Mouse (Mus musculus): ENCODE measurements around the gene Lyrm1. TPM values are rescaled to one million over a fixed set of nuclear protein-coding genes. Genes with fewer than 3 reads are reported as not detected.
A peak's percentile ranks its signal among the peaks of the same experiment; 100 is the strongest.

Gene Lyrm1
- polyA plus RNA-seq, 2 experiments from 2014 or later: 17.3 to 25.6 TPM

DNA sequence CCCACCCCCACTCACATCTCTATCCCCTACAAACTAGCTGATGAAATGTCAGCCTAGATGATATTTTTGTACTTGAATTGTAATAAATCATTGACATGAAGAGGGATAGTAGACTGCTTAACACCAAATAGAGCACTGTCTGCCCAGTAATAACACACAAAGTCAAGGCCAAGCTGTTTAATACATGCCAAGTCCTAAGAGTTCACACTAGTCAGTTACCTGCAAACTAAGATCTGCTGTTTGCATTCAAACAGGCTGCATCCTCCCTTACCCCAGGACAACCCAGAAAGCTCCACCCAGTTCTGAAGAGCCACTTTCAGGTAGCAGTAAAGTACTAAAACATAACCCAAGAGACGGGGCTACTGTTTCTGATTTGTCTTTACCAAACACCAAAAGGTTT lies 3.5 kb upstream of the Lyrm1 start:
- ATAC-seq: no peak

DNA sequence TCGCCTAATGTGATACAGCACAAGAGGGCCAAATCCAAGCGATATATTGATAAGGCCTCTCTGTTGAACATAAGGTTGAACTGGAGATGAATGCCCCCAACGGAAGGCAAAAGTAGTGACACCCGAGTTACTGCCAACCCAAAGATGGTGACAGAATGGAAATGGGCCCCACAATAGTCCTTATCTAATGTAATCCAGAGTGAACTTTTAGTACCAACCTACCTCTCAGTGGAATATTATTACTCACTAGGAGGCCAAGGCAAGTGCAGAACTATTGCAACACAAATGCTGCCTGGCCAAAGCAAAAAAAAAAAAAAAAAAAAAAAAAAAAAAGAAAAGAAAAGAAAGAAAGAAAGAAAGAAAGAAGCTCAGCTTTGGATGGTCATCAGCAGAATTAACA lies 2.9 kb upstream of the Lyrm1 start:
- no peak for ATAC-seq

DNA sequence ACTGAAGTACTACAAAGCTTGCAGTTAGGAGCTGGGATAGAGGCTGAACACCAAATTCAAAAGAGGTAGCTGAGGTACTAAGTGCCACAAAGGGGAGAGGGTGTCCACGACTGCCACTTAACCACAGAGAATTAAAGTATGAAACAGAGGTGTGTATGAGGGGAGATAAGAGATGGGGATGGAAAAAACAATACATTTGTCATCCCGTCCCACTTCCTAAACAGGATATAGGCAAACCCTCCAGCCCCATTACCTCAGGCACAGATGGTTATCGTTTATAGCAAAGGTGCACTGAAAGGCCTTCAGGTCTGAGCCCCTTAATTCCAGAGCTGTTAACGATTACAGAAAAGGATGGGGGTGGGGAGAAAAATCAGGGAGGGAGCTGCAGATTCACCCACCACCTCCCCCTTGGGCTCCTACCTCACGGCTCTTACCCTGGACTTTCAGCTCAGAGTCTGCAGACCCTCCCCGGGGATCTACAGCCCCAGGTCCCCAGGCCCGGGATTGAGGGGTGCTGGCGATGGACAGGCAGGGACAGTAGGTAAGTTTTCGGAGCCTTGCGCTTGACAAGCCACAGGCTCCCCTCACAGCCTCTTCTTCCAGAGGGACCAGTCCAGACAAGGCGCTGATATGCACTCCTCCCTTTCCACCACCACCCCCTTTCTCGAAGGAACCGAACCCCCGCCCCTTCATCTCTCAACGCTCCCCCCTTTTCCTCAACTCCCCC lies 680 bp upstream of the Lyrm1 start:
- peak; percentile 3 for ATAC-seq

DNA sequence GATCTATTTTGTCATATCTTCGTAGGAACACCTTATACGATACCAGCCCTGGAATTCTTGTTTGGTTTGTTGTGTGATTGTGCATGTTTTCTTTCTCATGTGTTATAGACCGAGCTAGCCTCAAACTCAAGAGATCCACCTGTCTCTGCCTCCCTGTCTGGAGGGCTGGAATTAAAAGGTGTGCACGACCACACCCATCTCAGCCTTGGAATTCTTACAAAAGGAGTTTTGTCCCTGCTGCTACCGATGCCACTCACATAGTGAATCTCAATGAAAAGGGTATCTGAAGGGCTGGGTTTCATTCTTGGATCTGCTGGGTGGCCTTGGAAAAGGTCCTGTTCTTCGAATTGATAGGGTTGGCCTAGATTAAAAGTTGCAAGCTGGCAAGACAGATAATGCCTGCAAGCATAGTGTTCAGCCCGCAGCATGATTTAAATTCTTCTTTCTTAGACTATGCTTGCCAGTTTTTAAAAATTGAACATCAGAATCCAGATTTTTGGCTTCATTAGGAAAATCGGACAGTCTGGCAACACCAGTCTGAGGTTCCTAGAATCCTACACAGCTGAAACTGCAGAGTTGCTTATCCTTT lies 2.0 kb downstream of the Lyrm1 start:
- no peak for ATAC-seq

DNA sequence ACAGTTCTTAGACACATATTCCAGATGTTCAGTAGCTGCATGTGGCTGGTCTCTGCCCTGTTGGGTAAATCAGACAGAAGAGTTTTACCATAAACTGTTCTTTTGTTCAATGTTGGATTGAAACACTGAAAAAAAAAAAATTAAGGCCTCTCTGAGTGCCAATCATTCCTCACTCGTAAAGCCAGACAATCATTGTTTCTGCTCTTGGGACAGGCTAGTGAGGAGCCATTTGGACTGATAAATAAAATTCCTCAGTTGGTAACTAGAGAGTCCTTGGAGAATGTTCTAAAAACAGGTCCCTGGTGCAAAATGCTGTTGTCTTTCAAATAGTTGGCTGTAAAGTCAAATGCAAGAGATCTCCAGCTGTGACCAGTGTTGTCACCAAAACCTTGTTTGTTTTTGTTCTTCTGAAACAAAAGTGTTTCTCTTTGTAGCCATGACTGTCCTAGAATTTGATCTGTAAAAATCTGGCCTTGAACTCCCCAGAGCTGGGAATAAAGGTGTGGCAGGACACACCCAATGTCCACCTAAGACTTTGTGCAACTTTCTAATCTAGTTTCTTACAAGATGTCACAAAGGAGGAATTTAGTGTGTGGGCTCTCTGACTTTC lies 2.7 kb downstream of the Lyrm1 start:
- ATAC-seq: no peak

DNA sequence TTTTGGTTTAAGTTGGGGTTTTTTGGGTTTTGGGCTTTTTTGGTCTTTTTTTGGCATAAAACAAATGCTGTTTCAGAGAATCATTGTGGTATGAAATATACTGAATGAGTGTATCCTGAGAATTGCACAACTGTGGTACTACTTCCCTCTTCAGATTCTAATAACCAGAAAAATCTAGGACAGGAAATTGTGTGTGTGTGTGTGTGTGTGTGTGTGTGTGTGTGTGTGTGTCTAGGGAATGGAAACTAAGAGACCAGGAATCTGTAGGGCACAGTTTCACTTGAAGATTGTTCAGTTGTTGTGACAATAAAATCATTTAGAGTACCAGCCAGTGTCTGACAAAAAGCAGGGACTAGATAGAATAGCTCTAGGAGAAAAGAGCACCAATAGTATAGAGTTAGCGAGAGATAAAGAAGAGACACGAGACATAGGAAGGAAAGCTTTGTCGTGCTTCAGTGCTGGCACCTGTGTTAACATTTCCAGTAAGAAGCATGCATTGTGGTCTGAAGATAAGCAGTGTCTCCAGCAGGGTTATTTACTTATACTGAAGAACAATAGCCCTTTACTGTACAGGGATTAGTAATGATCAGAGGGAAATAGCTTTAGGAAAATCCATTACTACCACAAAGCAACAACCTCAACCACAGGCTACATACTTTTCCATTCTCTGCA lies 3.9 kb downstream of the Lyrm1 start:
- no peak for ATAC-seq

DNA sequence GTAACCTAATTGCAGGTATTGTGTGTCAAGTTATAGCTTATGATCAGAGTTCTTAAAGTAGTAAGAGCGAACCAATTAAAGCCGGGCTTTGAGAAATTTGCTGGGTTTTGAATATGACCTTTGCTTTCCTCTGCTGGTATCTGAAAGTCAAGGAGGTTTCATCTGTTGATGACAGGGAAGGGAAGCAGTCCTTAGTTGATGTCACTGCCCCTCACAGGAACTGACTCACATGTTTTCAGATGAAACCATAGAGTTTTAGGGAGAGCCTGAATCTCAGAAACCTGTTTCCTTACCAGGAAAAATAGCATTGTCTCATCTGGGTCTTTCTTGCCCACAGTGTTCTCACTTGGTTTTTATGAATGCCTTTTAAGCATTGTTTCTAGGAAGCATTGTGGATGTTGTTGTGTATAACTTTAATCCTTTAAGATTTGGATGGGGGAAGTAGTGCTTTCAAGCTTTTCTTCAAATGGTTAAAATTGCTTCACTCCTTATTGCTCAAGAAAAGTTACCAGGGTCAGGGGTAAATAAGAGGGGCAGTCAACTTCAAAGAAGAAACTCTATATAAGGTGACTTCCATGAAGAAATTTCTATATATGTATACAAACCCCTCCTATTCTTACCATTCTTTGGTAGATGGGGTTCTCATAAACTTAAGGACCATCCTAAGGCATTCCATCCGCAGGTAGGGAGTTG lies 11.0 kb downstream of the Lyrm1 start:
- ATAC-seq: no peak

DNA sequence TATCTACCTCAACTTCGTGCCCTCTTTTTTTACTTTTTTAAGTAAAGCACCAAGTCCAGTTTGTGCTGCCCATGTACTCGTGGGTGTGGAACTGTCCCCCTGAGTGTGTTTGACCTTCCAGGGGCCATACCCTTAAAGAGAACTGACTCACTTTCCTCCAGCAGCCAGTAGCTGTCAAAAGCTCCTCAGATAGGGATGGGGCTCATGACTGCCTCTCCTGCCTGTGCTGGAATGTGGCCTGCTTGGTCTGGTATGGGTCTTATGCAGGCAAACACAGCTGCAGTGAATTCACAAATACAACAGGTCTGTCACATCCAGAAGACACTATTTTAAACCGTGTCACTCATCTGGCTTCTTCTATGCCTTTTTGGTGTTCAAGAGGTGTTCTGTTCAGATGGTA lies 16.1 kb downstream of the Lyrm1 start:
- ATAC-seq: no peak

DNA sequence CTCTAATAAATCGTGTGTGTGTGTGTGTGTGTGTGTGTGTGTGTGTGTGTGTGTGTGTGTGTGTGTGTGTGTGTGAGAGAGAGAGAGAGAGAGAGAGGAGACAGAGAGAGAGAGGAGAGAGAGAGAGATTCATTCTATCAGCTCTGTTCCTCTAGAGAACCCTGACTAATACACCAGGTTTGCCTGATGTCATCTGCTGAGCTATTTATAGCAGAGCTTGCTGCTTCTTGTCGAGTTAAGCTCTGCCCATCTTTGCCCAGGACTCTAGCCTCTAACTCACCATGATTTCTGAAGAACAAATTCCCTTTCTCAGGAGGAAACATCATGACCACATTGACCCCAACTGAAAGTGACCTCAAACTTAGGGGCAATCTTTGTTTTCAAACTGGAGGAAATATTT lies 24.8 kb downstream of the Lyrm1 start:
- ATAC-seq: no peak

DNA sequence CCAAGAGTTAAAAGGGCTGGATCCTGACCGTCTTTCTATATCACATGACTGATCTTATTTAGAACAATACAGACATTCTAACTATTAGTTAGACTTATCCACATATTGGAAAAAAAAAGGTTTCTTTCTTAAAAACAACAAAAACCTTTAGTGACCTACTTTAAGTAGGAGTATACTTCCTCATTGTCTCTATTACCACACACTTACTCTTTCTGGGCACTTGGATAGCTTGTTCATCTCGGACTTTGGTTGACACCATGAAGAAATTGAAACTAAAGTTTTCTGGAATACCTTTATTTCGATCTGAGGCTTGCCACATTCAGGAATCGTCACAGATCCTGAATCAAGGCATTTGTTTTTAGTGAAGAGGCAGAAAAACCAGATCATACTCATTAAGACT lies 25.4 kb downstream of the Lyrm1 start:
- ATAC-seq: no peak

DNA sequence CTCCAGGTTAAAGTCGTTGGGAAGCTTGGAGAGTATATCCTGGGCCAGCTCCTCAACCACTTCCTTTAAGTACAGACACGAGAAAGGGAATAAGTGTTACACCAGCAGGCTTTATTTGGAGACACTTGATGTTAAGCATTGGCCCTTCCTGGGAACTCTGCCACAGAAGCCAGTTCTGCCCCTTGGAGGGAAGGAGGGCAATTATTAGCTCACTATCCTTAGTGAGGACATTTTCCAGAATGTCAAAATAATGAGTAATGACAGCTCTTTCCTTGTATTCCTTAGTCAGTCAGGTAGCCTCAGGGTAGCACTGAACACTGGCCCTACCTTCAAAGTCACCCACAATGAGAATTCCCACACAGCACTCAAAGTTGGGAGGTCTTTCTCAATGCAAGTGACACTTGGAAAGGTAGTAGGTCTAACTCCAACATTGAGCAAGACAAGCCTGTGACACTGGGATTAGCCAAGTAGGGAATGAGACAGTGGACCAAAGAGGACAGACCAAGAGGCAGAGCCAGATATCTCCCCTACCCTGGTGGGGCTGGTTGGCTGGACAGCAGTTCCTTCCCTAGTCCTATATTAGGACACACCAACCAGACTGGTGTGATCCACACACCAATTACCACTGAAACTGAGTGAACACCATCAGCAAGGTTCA lies 33.3 kb downstream of the Lyrm1 start:
- ATAC-seq: no peak

DNA sequence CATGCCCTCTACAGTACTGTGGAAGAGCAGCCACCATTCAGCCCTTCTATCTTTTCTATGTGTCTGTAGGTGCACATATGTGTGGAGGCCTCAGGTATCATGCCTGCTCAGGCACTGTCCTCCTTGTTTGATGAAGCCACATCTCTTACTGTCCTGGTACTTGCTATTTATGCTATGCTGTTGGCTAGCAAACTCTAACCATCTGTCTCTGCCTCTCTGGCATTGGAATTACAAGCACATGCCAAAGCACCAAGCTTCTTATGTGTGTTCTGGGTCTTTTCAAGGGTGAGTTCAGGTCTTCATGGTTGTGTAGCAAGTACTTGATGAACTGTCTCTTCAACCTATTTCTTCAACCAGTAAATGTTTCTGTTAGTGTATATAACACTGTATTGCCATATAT lies 40.7 kb downstream of the Lyrm1 start:
- no peak for ATAC-seq

DNA sequence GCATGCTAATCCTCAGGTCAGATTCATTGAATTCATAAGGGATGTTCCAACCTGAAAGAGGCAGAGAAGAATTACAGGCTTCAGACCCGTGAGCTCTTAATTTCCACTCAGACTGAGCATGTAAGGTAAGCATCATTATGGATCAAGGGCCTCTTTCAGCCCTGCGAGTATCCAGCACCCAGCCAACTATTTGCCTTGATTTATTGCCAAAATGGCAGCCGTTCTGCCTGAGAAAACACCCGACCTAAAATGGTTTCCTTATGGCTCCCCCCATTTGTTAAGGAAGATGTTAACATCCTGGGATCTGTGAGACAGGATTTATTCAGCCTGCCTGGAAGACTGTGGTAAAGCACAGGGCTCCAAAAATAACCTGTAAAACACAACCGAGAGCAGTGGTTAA lies 41.4 kb downstream of the Lyrm1 start:
- no peak for ATAC-seq

DNA sequence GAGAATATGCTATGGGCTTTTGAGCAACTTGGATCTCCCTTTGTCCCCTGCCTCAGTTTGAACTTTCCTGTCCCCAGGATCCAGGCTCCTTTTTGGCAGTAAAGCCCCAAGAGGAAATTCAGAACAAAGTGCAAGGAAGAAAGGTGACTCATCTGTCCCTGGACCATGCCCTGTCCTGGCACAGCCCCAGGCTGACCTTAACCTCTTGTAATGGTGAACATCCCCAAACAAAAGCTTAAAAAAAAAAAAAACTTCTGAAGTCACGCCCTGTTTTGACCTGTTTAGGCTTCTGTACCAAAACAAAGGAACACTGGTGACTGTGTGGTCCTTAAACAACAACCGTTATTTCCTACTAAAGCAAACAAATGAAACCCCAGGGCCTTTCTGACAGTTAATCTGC lies 45.9 kb downstream of the Lyrm1 start:
- no peak for ATAC-seq

DNA sequence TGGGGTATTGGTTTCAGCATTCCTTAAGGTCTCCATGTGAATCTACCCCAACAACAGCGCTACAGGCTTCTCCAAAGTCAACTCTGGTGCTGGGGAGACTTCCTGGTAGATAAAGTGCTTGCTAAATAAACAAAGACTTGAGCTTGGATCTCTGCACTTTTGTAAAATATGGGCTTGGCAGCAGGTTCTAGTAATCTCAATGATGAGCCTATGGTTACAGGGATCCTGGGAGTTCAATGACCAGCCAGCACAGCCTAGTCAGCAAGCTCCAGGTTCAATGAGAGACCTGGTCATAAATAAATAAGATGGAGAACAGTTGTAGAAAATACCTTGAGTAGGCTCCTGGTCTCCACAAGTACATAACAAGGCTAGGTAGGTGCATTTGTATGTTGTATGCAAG lies 58.4 kb downstream of the Lyrm1 start:
- no peak for ATAC-seq

DNA sequence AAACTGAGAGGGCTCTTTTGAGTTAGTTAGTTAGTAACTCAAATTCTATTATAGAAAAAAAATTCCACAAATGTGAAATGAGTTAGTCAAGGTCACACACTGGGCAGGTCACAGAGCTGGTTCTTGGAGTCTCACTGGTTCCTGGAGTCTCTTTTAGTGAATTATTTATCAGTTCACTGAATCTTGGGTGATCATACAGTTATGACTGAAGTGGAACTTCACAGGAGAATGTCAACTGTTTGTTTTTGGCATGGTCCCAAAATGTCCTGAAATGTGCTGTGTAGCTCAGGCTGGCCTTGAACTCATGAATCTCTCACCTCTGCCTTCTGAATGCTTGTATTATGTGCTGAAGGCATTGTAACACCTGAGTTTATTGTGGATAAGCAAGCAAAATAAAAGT lies 61.8 kb downstream of the Lyrm1 start:
- no peak for ATAC-seq

DNA sequence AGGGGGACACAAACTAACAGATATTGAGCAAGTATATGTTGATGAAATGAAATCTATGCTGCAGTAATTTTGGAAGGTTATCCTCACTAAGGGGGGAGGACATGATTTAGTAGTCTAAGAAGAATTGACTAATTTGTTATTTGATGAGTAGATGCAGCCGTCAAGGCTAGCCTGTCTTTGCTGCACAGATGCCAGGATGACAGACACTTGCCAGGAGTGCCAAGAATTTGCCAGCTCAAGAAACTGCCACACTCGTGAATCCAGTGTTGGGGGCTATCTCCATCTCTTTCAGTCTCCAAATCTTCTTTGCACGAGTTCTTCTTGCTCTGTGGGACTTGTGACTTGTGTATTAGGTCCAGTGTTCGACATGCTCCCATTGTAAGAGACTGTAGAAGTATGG lies 63.4 kb downstream of the Lyrm1 start:
- ATAC-seq: no peak

DNA sequence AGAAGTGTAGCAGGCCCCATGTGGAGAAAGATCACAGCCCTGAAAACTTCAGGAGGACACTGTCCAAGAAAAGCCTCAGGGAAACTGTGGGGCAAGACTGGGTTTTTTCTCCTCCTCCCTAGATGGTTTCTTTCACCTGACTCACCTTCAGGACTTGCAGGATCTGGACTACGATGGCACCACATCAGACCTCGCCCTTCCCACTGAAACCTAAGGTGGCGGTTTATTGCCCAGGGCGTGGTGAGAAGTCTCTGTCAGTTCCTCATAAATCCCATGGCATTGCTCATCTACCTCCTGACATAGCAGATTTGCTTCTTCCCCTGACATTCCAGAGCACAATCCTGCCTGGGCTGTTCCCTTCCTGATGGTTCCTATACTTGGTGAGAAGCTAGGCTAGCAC lies 63.8 kb downstream of the Lyrm1 start:
- no peak for ATAC-seq

DNA sequence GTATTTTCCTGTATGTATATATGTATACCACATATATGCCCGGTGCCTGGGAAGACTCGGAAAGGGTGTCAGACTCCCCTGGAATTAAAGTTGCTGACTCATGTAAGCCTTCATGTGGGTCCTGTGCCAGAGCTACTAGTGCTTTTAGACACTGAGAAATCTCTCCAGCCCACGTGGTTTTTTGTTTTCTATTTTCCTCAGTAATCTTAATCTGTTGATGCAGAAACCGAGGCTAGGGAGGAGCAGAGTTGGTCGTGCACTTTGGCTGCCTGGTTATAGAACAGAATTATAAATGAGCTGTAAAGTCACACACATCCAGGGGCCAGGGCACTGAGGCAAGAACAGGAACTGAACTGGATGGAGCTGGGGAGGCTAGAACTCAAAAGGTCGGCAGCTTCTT lies 64.3 kb downstream of the Lyrm1 start:
- ATAC-seq: no peak

DNA sequence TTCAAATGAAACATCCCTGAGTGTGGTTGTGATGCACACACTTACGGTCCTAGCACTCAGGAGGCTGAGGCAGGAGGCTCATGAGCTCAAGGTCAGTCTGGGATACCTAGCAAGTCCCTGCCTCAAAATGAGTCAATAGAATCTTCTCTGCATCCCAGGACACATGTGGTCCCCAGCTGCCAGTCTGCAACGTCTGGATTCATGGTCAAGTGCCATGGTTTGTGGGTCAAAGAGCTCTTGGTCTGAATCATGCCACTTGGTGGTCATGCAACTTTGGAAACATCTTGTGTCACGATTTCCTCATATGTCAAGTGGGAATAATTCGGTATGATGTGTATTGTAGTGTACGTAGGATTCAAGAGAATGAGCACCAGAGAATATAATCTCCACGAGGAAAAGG lies 64.9 kb downstream of the Lyrm1 start:
- ATAC-seq: no peak

DNA sequence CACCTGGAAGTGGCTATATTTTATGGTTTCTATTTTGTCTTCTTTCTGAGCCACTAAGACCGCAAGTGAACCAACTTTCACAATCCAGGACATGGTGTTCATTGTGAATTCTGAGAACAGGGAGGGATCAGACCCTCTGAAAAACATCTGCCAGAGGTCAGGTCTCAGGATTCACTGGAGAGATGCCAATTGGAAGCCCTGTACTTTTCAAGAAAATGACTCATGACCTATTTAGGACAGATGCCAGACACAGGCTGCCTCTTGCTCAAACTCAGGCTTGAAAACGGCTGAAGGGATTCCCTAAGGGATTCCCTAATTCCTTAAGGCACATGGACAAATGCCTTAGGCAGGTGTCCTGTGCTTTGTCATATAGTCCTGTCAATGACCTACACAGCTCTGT lies 65.4 kb downstream of the Lyrm1 start:
- ATAC-seq: no peak

DNA sequence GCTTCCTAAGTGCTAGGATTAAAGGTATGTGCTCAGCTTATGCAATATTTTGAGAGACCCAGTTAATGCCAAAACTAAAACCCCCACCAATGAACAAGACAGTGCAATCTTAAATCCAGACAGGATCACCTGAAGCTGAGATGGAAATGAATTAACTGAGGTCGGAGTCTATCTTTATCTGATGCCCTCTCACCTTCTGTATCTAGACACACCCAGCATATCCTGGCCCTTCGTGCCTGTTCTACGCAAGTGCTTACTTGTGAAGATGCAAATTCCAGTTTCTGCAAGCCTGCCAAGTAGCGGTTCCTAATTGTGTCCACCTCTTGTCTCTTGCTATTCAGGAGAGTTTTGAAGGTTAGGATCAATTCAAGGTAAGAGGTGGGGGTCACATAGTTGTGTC lies 69.5 kb downstream of the Lyrm1 start:
- ATAC-seq: no peak
